Mouse (Mus musculus): ENCODE measurements around the gene Gatad2b. TPM values are rescaled to one million over a fixed set of nuclear protein-coding genes. Genes with fewer than 3 reads are reported as not detected.
"Not testable (repeated sequence)": the region's sequence is repeated elsewhere in the genome, so short reads cannot be mapped to it uniquely, and the experiment has no call there.

Gatad2b gene
- total RNA-seq (2015; ENCODE audit: low replicate concordance) (51.0 and 65.5 TPM in 2 replicates), total RNA-seq (2017; ENCODE audit: low replicate concordance) (41.8 and 47.2 TPM in 2 replicates)

DNA sequence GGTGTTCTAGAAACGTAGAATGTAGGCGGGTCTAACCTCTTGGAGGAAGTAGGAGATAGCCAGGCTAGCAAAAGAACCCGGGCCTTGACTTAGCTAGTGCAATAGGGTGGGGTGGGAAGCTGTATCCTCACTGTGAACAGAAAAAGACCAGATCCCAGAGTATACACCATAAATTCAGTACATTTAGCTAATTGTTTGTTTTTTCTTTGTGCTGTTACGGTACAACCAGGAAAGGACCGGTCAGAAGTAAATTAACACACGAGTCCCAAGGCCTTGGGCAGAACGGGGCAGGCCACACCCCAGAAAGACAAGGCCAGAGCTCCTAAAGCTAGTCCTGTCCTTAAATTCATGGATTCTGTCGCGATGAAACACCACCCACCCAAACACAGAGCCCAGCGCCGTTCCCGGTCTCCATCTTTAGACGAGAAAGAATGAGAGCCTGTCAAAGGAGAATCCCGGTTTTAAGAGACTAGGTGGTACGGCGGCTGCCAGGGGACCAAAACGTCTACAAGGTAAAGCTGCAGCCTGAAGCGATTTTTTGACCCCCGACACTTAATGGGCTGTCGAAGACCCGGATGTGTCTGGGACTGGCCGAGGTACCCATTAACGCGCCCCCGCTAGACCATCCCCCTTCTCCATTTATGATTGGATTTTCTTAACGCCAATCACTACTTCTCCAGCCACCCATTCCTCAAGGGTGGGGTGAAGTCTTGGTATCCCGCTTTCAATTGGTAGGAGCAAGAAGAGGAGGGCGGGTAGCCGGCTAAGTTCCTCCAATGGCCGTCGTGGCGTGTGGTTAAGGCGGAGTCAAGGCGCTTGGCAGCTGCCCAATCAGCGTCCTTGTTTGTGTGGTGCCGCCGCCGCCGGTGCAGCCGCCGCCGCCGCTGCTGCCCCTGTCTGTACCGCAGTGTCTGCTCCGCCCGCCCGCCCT is at the start of gene Gatad2b:
Gatad2b (plus strand) TSS at position 834 of the 931 bp plus-strand sequence.
- ATAC-seq (replicated peaks; ENCODE audit: low FRiP score, poor library complexity, severe bottlenecking): peak; percentile 97

DNA sequence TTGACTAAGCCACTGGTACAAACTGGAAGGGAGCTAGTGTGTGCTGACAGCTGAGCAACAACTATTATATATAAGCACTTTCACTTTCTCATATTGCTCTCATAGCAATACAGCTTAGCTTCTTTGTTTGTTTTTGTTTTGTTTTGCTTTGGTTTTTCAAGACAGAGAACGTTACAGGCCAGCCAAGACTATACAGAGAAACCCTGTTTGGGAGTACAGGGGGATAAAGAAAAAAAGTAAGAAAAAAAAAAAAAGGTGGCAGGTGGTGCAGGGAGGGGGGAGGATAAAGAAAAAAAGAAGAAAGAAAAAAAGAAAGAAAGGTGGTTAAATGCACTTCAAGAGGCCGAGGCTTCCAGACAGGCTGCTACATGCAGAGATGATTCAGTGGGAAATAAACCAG is 47.6 kb upstream of the Gatad2b start:
- ATAC-seq (replicated peaks; ENCODE audit: low FRiP score, poor library complexity, severe bottlenecking): no peak

GRCm38 (mm10) chr3:90247630-90247959 is 45.4 kb upstream of the Gatad2b start:
- ATAC-seq (replicated peaks; ENCODE audit: low FRiP score, poor library complexity, severe bottlenecking): peak; percentile 60

GRCm38 (mm10) chr3:90247960-90248745 is 44.8 kb upstream of the Gatad2b start, which contains the start of gene Slc39a1:
TSS of gene Slc39a1 (plus strand) at chr3:90248172.
- peak; percentile 93 for ATAC-seq (replicated peaks; ENCODE audit: low FRiP score, poor library complexity, severe bottlenecking)

GRCm38 (mm10) chr3:90248746-90249100 is 44.3 kb upstream of the Gatad2b start:
- ATAC-seq (replicated peaks; ENCODE audit: low FRiP score, poor library complexity, severe bottlenecking): peak; percentile 19; the same call in 1 of the 2 replicates

GRCm38 (mm10) chr3:90250791-90251190 is 42.2 kb upstream of the Gatad2b start:
- no peak for ATAC-seq (replicated peaks; ENCODE audit: low FRiP score, poor library complexity, severe bottlenecking)

DNA sequence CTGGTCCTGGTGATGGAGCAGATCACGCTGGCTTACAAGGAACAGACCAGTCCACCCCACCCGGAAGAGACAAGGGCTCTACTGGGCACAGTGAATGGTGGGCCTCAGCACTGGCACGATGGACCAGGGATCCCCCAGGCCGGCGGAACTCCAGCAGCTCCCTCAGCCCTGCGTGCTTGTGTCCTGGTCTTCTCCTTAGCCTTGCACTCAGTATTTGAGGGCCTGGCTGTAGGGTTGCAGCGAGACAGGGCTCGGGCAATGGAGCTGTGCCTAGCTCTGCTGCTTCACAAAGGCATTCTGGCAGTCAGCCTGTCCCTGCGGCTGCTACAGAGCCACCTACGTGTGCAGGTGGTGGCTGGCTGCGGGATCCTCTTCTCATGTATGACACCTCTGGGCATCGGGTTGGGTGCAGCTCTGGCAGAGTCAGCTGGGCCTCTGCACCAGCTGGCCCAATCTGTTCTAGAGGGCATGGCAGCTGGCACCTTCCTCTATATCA is 41.2 kb upstream of the Gatad2b start:
- ATAC-seq (replicated peaks; ENCODE audit: low FRiP score, poor library complexity, severe bottlenecking): not testable (repeated sequence)

DNA sequence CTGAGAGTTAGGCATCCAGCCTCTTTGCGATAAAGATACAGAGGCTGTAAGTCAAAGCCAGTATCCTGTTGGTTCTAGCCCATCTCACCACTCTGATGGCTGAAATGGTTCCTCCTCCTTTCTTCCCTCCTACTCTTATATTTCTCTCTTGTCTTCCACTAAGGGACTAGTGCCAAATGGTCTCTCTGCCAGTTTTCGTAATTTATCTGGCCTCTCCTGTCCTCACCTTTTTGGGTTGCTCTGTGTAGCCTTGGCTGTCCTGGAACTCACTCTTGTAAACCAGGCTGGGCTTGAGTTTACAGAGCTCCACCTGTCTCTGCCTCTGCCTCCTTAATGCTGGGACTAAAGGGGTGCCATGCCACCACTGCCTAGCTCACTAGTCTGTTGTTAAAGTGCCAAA is 40.3 kb upstream of the Gatad2b start:
- ATAC-seq (replicated peaks; ENCODE audit: low FRiP score, poor library complexity, severe bottlenecking): not testable (repeated sequence)

GRCm38 (mm10) chr3:90253174-90253573 is 39.8 kb upstream of the Gatad2b start:
- not testable (repeated sequence) for ATAC-seq (replicated peaks; ENCODE audit: low FRiP score, poor library complexity, severe bottlenecking)

DNA sequence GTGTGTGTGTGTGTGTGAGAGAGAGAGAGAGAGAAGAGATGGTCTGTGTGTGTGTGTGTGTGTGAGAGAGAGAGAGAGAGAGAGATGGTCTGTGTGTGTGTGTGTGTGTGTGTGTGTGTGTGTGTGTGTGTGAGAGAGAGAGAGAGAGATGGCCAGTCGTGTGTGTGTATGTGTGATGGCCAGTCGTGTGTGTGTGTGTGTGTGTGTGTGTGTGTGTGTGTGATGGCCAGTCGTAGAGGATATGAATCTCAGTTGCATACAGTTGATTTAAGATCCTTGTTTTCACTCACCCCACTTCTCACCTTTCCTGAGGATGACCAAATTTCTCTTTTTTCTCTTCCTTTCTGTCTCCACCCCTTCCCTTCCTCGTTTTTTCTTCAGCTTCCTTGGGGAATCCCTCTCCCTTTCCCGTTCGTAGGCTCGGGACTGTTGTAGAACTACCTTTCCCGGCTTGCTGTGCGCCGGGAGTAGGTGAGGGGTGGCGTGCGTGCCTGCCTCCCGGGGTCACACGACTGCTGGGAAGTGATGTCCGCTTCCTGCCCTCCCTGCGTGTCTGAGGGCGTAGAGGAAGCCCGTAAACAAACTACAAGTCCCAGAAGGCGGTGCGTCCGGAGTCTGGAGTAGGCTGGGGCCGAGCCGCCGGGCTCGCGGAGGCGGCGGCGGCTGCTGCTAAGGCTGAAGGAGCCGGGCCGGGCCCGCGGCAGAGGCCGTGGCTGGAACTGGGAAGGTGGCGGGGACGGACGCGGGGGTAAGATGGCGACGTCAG is 39.1 kb upstream of the Gatad2b start, which contains the start of gene Crtc2:
Crtc2 (plus strand) TSS at position 511 of the 766 bp plus-strand sequence.
- ATAC-seq (replicated peaks; ENCODE audit: low FRiP score, poor library complexity, severe bottlenecking): peak; percentile 98

- ATAC-seq (replicated peaks; ENCODE audit: low FRiP score, poor library complexity, severe bottlenecking): peak; percentile 59
Observed at GRCm38 (mm10) chr3:90254419-90255193, 38.4 kb upstream of the Gatad2b start.

DNA sequence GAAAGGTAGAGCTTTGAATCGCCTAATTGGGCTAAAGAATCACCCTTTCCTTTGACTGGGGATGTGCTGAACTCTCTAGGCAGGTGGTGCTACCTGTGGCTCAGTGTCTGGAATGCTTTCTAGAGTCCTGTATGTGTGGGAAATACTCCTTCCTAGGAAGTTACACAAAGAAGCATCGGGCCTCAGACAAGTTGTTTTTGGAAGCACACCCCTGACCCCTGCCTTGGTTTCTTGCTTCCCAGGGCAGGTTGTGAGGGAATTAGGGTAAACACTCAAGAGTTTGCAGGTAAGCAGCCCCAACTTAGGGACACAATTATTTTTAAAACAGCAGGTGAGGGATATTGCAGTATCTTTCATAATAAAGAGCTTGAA is 37.8 kb upstream of the Gatad2b start:
- ATAC-seq (replicated peaks; ENCODE audit: low FRiP score, poor library complexity, severe bottlenecking): no peak

GRCm38 (mm10) chr3:90255784-90256353 is 37.1 kb upstream of the Gatad2b start:
- no peak for ATAC-seq (replicated peaks; ENCODE audit: low FRiP score, poor library complexity, severe bottlenecking)

DNA sequence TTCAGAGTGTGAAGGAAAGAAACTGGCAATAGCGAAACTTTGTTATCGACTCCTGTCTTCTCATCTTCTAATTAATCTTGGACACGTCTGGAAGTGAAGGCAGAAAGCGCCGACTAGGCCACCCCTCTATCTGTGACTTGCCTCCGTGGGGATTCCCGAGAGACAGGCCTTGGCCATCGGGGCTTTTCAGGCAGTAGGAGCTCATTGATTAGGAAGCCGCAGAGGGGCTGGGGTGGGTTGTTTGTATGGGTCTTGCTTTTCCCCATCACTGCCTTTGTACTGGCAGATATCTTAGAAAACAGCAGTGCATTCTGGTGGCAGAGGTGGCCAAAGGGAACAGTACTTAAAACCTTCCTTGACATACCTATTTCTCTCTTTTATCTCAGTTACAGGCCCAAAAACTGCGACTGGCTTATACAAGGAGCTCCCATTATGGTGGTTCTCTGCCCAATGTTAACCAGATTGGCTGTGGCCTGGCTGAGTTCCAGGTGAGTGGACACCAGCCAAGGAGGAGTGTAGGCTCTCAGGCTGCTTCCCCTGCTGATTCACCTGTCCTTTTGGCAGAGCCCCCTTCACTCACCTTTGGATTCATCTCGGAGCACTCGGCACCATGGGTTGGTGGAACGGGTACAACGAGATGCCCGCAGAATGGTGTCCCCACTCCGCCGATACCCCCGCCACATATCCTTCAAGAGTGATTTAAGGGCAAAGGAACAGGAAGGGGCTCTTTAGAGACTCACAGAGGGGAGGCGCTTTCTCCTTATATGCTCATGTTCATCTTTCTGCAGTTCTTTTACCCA is 36.0 kb upstream of the Gatad2b start:
- ATAC-seq (replicated peaks; ENCODE audit: low FRiP score, poor library complexity, severe bottlenecking): no peak

GRCm38 (mm10) chr3:90258521-90258920 is 34.5 kb upstream of the Gatad2b start:
- no peak for ATAC-seq (replicated peaks; ENCODE audit: low FRiP score, poor library complexity, severe bottlenecking)

GRCm38 (mm10) chr3:90263121-90263771 is 29.7 kb upstream of the Gatad2b start:
- no peak for ATAC-seq (replicated peaks; ENCODE audit: low FRiP score, poor library complexity, severe bottlenecking)

DNA sequence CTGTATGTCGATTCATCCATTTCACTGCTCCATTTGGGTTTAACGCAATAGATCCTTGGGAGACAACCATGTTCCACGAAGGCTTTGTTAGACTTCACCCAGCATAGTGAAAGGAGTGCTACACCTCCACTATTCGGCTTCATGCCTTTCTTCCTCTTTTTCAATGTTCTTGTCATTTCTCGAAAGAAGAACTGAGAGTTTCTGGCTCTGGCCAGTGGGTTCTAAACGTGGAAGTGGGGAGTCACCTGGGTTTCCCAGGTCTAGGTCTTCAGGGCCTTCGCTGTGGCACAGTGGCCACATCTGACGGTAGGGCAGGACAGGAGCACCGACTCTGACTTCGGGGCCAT is 28.3 kb upstream of the Gatad2b start:
- ATAC-seq (replicated peaks; ENCODE audit: low FRiP score, poor library complexity, severe bottlenecking): no peak

All from erythroblast, adult 5-6 weeks (primary cell).